Mouse (Mus musculus) intestine, embryonic 14.5 days (tissue): ENCODE measurements around the gene Adgrg2. TPM values are rescaled to one million over a fixed set of nuclear protein-coding genes. Genes with fewer than 3 reads are reported as not detected.

ENCODE experiments used
- ATAC-seq: fragments of 200-750 bp; cut with Nextera tagmentation; replicated peaks from 2 replicates; pipeline ENCODE4 v1.8.0; 2017; ENCODE audit warnings: low read depth, moderate number of reproducible peaks, moderate TSS enrichment, moderate library complexity; ENCODE audit not compliant: low FRiP score, low TSS enrichment
- DNase-seq: peaks from one replicate; pipeline ENCODE4 v3.0.0-alpha.2; 2018; ENCODE audit warnings: low spot score
- H3K27ac ChIP-seq: fragments of 300-500 bp; sonication (generic); 2 replicates; pipeline ENCODE4 v1.5.1; 2014; ENCODE audit warnings: low read depth, mild to moderate bottlenecking, control low read depth
- H3K27me3 ChIP-seq: fragments of 300-500 bp; sonication (generic); replicated peaks from 2 replicates; pipeline ENCODE4 v1.6.1; 2014; ENCODE audit warnings: low read length, control low read depth; ENCODE audit not compliant: control insufficient read depth, insufficient read depth
- H3K36me3 ChIP-seq: fragments of 300-500 bp; sonication (generic); 2 replicates; pipeline ENCODE4 v1.6.1; 2014; ENCODE audit warnings: low read length, control low read depth; ENCODE audit not compliant: control insufficient read depth, insufficient read depth
- H3K4me1 ChIP-seq: fragments of 300-500 bp; sonication (generic); replicated peaks from 2 replicates; pipeline ENCODE4 v1.6.1; 2014; ENCODE audit warnings: low read length, control low read depth, mixed read lengths; ENCODE audit not compliant: control insufficient read depth, insufficient read depth
- H3K4me2 ChIP-seq: fragments of 300-500 bp; sonication (generic); 2 replicates; pipeline ENCODE4 v1.6.1; 2014; ENCODE audit warnings: low read length
- H3K4me3 ChIP-seq: fragments of 300-500 bp; sonication (generic); 2 replicates; pipeline ENCODE4 v1.5.1; 2014; ENCODE audit warnings: low read depth, low read length, control low read depth, mixed read lengths
- H3K9ac ChIP-seq: fragments of 300-500 bp; sonication (generic); 2 replicates; pipeline ENCODE4 v1.6.1; 2014; ENCODE audit warnings: mild to moderate bottlenecking, low read length
- H3K9me3 ChIP-seq: fragments of 300-500 bp; sonication (generic); 2 replicates; pipeline ENCODE4 v1.6.1; 2016; ENCODE audit warnings: low read length, control low read depth; ENCODE audit not compliant: control insufficient read depth
- WGBS: fragments of 180-500 bp; shearing (Covaris S2); extraction: QIAGEN DNeasy Blood & Tissue Kit; methylation state at CpG from one replicate; pipeline ENCODE4 v1.1.7; 2014; 5-methylcytosine and 5-hydroxymethylcytosine counted together
- polyA plus RNA-seq: library from polyadenylated mRNA; unstranded; fragments of >200 nt; fragmentation: Nextera tagmentation; extraction: Ambion mirVana; gene quantifications from 2 replicates; pipeline ENCODE4 v1.2.1, GENCODE M21; 2014

Gene Adgrg2
- polyA plus RNA-seq, 1 experiment from 2014 or later = 1.1 TPM

DNA sequence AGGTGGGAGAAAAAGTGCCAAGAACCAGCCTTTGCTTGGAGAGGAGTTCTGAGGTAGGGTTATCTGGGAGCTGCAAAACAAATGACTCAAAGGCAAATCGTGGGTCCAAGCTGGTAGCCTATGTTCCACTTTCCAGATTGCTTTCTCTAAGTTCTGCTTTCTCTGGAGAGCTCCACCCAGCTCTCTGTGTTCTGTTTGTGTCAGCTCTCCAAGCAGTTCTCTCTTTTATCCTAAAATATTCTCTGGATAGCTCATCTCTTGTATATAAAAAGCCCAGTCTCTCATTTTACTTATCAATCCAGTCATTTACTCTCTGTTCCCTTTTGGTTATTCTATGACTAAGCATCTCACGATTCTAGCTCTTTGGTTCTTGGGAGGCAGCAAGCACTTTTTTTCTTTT is 119.7 kb downstream of the Adgrg2 start:
- no peak for DNase-seq
- WGBS = 81% methylated on average over 2 of the region's 2 CpGs
- ATAC-seq = no peak
- Histone ChIP-seq H3K4me1 (no peaks in the 10 kb centered on the region), H3K4me2 (no peak overlapping the region), H3K27ac (no peak overlapping the region), H3K9ac (no peak overlapping the region), H3K36me3 (no peaks in the 10 kb centered on the region), H3K9me3 (no peaks in the 10 kb centered on the region), H3K4me3 (no peak overlapping the region), H3K27me3 (no peaks in the 10 kb centered on the region)

DNA sequence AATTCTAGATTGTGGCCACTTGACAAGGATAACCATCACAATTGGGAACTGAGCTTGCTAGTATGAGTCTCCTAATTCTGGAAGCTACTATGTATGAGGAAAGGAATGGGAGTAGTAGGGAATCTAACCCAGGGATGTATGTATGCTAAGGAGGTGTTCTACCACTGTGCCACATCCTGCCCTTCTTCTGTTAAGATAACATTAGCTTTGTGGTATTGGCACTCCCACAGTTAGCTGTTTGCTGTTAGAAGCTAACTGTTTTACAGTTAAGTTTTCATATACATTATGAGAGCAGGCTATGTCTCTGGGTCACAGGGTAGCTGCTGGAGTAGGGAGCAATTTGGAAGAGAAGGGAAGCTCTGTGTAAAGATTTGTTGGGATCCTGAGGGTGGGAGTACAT is 125.5 kb downstream of the Adgrg2 start:
- H3K27me3 ChIP-seq = 0 out of 2 replicates have a peak, but pooled peaks cover 4% of the 10 kb centered on the region
- H3K4me2 ChIP-seq = no peak overlapping the region
- H3K9ac ChIP-seq = no peak overlapping the region
- no peak overlapping the region for H3K27ac ChIP-seq
- no peak for DNase-seq
- no peaks in the 10 kb centered on the region for H3K9me3 ChIP-seq
- H3K36me3 ChIP-seq = no peaks in the 10 kb centered on the region
- H3K4me1 ChIP-seq = no peaks in the 10 kb centered on the region
- ATAC-seq = no peak
- H3K4me3 ChIP-seq = no peak overlapping the region

DNA sequence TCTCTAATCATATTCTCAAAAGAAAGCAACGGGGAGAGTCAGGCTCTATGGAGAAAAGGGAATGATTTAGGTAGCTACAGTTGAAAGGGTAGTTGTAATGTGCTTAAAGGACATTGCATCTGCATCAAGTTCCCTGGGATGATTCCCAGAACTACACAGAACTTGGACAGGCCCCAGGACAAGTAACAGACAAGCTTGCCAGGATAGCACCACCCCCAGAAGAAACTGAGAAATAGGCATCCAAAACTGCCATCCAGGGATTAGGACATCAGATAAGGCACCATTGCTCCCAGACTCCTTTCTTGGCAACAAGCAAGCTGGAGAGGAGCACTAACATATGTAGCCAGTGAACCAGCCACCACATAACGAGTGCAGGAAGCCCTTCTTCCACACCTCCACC is 152.3 kb downstream of the Adgrg2 start:
- Histone ChIP-seq H3K27ac (no peak overlapping the region), H3K27me3 (no peaks in the 10 kb centered on the region), H3K4me1 (no peaks in the 10 kb centered on the region), H3K4me3 (no peak overlapping the region), H3K9ac (no peak overlapping the region), H3K4me2 (no peak overlapping the region), H3K36me3 (no peaks in the 10 kb centered on the region), H3K9me3 (no peaks in the 10 kb centered on the region)
- ATAC-seq (no peak), DNase-seq (no peak)
- 68% methylated on average over 2 of the region's 2 CpGs for WGBS

Other genes with a start within 250 kb of the Adgrg2 start
- 15.7 and 16.9 TPM in 2 replicates for gene Phka2, start 111.5 kb downstream of the Adgrg2 start, polyA plus RNA-seq